Mouse (Mus musculus): ENCODE measurements around the gene Alg5.
"Not testable (repeated sequence)": the region's sequence is repeated elsewhere in the genome, so short reads cannot be mapped to it uniquely, and the experiment has no call there.

Gene Alg5

GRCm38 (mm10) chr3:54736101-54736927, 975 bp downstream of the Alg5 start:
- DNase-seq (ENCODE audit: extremely low read depth, low read depth), result peak; percentile 24

GRCm38 (mm10) chr3:54737317-54737716, 2.0 kb downstream of the Alg5 start:
- DNase-seq (ENCODE audit: extremely low read depth, low read depth), result no peak

- DNase-seq (ENCODE audit: extremely low read depth, low read depth), result no peak
Measured at GRCm38 (mm10) chr3:54741965-54742364, 6.6 kb downstream of the Alg5 start.

DNA sequence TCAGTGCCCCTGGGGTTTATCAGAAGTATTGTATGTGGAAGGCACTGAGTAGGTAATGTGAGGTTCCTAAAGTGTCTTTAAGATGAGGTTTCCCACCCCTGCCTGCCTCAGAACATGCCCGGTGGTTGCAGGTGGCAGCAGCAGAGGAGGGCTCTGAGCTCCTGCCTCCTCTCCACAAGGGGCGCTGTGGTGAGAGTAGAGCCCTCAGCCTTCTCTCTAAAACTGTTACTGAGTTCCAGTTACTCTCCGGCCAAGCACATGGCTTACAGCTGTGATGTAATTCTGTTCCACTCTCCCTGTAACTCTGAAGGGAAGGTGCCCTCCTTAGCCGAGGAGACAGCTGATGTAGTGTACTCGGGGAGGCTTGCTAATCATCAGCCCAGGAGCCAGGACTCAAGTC, 10.5 kb downstream of the Alg5 start:
- no peak for DNase-seq (ENCODE audit: extremely low read depth, low read depth)

DNA sequence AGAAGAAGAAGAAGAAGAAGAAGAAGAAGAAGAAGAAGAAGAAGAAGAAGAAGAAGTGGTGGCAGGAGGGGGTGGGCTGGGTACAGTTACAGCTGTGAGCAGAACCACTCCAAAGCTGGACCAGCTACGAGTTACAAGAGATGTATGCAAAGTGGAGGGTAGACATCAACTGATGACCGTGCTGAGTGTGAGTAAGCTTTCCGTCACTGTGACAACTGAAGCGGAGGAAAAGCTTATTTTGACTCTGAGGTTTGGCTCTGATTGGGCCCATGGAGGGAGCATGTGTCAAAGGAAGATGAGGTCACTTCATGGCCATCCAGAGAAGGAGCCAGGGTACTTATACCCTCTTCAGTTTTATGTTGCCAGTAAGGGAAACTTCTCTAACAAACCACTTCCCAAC, 18.1 kb downstream of the Alg5 start:
- no peak for DNase-seq (ENCODE audit: extremely low read depth, low read depth)

DNA sequence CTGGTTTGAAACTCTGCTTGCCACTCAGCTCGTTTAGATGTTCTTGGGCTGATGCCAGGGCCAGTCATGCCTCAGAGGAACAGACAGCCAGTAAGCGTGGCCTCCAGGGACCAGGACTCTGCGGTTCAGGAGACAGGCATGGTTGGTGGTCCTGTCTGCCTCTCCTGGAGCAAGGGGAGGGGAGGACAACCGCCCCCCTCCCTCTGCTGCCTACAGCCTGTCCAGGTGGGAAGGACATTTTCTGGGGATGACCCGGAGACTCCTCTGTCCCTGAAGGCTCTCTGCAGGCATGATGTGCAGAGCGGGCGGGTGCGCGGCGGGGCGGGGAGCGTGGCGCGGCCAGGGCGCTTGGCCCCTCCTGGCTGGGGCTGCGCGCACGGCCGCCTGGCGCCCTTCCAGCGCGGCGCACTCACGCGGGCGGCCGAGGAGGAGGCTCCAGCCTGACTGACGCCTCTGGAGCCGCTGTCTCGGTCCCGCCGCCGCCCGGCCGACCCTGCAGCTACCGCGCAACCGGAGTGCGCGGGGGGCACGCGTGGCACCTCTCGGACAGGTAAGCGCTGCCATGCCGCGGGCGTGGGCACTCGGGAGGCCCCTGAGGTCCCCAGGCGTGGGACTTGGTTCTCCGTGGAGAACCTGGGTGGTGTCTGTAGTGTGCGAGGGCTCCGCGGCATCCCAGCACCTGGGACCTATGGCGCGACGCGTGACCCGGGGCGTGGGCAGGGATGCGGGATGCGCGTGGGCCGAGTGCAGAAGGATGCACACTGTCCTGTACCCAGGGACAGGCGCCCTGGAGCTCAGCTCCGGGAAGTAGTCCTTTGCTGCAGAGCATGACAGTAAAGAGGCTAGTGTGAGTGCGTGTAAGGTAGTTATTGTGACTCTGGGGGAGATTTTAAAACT, 20.1 kb downstream of the Alg5 start, which contains the start of gene Smad9:
Smad9 (plus strand) TSS at position 438 of the 897 bp plus-strand sequence.
- DNase-seq (ENCODE audit: extremely low read depth, low read depth), result no peak

DNA sequence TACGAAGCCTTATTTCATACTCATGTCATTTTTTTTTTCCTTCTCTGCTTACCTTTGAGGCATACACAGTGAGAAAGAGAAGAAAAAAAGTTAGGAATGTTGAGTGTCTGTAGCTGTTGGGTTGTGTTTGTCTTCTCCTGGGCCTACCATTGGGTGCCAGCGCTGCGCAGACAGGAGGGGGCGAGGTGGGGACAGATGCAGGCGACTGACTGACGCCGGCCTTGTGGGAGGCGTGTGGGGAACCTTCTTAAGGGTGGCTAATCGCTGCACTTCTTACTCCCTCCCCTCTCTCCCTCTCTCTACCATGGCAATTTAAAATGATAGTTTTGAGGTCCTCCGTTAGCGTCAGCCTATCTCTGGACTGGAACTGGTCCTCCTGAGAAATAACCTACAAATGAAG, 20.7 kb downstream of the Alg5 start:
- no peak for DNase-seq (ENCODE audit: extremely low read depth, low read depth)

- DNase-seq (ENCODE audit: extremely low read depth, low read depth), result no peak
Measured at GRCm38 (mm10) chr3:54757446-54757845, 22.1 kb downstream of the Alg5 start.

DNA sequence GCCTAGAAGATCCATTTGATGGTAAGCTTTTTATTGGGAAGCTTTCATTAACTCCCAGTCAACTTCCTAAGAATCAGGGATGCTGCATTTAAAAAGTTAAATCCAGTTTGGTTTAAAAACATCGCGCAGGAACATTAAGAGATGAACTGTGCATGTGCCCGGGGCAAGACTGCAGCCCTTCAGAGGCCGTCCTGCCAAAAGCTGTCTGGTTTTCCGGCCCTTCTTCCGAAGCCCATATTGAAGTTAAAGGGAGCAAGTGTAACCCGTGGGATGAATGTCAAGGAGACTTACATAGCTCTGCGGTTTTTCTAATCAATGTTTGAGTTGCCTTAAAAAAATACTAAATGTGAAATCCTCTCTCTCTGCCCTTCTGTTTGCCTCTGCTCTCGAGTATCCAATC, 23.9 kb downstream of the Alg5 start:
- no peak for DNase-seq (ENCODE audit: extremely low read depth, low read depth)

DNA sequence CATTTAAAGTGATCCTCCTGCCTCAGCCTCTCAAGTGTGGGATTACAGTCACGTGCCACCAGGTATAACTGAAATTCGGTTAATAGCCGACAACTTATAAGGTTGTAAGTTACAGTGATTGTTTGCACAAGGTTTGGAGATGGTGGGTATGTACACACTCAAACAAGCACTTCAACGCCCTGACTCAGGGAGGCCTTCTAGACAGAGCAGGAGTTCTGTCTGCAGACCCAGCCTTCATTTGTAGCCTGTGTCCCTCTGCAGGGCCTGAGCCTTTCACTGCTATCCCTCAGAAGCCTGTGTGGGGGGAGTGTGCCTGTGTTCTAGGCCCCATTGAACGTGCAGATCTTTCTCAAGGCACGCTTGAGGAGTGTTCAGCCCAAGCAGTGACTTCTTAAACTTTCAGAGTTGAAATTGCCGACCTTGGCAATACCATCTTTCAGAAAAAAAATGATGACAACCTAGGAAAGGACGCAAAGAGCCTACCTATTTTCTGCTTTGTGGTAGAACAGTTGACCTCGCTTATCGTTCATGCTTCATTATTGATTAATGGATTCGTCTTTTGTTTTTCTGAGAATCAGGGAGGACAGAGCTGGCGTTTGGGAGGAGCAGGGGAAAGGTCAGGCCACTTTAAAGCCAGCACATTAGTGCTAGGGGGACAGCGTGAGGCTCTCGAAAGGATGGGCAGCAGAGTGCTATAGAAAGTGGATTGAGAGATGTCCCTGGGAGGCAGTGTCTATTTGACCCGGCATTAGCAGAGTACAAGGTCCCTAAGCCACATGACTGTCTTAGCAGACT, 25.2 kb downstream of the Alg5 start:
- DNase-seq (ENCODE audit: extremely low read depth, low read depth), result no peak

DNA sequence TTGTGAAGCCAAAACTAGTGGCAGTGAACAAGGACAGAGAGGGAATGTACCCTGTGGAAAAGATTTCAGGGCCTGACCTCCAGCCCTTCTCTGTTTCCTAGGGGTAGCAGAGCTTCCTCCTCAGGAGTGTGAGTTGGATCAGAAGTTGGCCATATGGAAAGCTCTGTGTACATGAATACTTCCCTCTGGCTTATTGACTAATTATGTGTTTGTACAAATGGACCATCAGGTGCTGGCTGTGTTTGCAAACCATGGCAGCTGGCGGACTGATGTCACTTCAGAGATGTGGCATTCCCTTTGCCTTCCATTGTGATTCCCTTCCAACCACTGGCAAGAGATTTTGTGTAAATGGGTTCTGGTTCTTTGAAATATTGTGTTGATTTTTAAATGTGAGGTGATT, 25.9 kb downstream of the Alg5 start:
- DNase-seq (ENCODE audit: extremely low read depth, low read depth), result no peak

GRCm38 (mm10) chr3:54764418-54764817, 29.1 kb downstream of the Alg5 start:
- no peak for DNase-seq (ENCODE audit: extremely low read depth, low read depth)

GRCm38 (mm10) chr3:54765521-54765920, 30.2 kb downstream of the Alg5 start:
- not testable (repeated sequence) for DNase-seq (ENCODE audit: extremely low read depth, low read depth)

GRCm38 (mm10) chr3:54766034-54766433, 30.7 kb downstream of the Alg5 start:
- DNase-seq (ENCODE audit: extremely low read depth, low read depth), result no peak

- DNase-seq (ENCODE audit: extremely low read depth, low read depth), result no peak
Measured at GRCm38 (mm10) chr3:54766811-54767210, 31.5 kb downstream of the Alg5 start.

DNA sequence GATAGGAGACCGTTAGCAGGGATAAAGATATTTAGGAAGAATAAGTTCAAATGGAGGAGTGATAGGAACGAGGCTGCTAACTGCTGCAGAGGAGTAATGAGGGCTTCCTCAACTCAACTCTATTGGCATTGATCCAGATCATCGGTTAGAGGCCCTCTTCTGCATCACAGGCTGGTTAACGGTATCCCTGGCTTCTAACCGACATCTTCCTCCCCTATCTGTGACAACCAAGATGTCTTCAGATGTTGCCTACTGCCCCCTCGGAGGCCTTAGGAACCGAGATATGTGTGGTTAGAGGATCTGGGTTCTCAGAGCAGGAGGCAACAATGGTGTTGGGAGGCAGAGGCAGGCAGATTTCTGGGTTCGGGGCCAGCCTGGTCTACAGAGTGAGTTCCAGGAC, 33.3 kb downstream of the Alg5 start:
- DNase-seq (ENCODE audit: extremely low read depth, low read depth), result peak; percentile 41

DNA sequence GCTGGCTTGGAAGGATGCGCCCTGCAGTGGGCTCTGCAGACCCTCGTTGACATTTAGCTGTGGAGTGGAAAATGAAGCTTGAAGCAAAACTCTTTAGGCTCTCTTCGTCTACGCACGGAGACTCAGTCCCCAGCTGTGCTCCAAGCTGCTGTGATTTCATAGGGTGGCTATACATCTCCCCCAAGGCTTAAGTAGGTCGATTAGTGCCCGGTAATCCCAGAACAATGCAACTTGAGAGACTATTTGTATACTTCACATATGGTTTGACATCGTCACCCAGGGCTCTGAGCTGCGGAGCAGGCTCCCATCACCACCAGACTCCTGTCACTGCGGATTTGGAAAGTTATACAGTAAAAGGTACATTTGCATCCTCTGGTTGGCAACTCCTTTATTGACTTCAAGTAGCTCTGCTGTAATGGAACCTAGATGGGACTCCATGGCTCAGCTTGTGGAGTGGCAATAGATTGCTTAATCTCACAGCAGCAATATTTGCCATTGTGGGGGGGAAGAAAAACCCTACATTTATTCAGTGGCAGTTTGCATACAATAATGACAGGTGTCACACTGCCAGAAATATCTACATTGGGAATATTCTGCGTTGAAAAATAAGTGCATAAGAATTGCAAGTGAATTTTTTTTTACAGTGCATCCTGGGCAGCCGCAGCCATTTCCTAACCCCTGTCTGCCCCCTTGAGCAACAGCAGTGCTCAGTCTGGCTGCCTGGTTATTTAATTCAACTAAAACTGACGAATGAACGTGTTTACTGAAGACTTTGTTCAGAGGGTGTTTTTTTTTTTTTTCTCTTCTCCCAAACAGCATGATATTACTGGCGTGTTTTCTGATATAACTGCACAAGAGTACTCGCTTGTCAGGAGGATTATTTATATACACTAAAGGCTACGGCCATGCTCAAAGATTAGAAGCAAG, 34.3 kb downstream of the Alg5 start:
- DNase-seq (ENCODE audit: extremely low read depth, low read depth), result no peak

DNA sequence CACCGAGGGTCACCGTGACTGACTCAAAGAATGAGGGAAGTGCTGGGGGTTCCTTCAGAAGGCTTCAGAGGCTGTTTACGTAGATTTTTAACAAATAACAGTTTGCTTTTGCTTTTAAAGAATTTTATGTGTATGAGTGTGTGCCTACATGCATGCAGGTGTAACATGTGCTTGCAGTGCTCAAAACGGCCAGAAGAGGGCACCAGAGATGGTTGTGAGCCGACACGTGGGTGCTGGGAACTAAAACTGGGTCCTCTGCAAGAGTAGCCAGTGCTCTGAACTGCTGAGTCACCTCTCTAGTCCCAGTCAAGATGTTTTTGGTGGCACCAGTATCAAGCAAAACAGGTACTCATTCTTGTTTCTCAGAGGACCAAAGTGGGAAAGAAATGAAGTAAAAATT, 38.3 kb downstream of the Alg5 start:
- DNase-seq (ENCODE audit: extremely low read depth, low read depth), result no peak

DNA sequence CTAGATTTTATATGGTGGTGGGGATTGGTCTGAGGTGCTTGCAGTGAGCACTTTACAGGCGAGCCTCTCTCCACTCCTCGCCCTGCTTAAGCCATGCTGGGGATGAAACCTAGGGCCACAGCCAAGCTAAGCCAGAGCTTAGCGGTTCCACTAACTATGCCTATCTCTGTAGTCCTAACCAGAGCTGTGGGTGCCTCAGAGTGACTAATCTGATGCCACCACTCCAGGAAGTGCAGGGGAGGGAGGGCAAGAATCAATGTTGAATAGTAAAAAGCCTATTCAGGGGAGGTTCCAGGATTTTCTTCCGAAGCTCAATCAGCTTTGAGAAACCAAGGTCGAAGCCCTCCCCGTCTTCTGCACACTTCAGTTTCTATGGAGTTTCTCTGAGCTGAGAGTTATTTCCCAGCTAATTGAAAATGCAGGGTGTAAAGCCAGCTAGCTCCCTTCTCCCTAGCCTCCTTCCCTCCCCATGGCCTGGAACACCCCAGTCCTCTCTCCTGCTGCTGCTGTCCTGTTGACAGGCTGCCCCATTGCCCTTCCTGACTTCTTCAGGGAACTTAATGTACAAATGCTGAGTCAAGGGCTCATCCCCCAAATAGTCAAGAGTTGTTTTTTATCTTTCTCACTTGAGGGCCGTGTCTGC, 40.8 kb downstream of the Alg5 start:
- no peak for DNase-seq (ENCODE audit: extremely low read depth, low read depth)

- DNase-seq (ENCODE audit: extremely low read depth, low read depth), result no peak
Measured at GRCm38 (mm10) chr3:54790601-54791000, 55.3 kb downstream of the Alg5 start.

Data from MEL-GATA-1-ER (cell line).